Mouse (Mus musculus) thymus, postnatal 0 days (tissue): Measurements from ENCODE around the gene Cps1. TPM values are rescaled to one million over a fixed set of nuclear protein-coding genes. Genes with fewer than 3 reads are reported as not detected.

Source experiments
- DNase-seq: peaks from one replicate; pipeline ENCODE4 v3.0.0-alpha.2; 2015; ENCODE audit warnings: low spot score
- polyA plus RNA-seq: library from polyadenylated mRNA; unstranded; fragments of >200 nt; fragmentation: Nextera tagmentation; extraction: Ambion mirVana; gene quantifications from 2 replicates; pipeline ENCODE4 v1.2.1, GENCODE M21; 2015

Cps1 gene
- polyA plus RNA-seq = 0.30 and 0.36 TPM in 2 replicates

DNA sequence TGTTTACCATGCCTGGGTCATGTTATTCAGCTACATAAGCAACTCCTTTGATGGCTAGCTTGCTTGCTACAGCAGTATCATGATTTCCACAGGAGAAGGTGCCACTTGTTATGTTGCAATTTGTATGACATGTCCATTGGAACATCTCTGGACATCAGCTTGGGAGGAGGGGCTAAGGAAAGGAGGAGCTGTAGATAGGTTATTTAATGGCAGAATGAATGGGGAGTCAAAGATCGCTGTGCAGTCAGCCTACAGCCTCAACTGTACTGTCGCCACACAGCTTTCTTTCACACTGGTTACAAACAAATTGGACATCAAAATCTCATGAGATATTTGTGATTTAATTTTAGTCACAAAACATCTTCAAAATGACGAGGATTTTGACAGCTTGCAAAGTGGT, at the start of gene Cps1:
Cps1 (plus strand) TSS at position 230 of the 400 bp plus-strand sequence.
- DNase-seq = no peak

DNA sequence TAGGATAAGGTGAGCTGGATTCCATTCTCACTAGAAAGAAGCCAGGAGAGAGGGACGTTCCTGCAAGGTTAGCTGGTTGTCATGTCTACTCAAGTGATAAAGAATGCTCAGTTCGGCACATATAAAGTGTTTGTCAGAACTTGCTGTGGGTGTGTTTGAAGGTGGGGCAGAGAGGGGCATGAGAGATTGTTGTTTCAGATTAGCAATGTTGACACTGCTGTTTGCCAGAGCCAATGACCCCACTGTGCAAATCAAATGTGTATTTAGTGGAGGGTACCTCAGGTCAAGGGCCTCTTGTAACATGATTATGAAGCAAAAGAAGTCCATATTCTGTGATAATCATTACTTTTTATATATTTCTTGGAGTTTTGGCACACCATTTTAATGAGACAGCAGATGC, 45.1 kb upstream of the Cps1 start:
- DNase-seq = no peak

GRCm38 (mm10) chr1:67078666-67079065, 44.2 kb upstream of the Cps1 start:
- DNase-seq = no peak

- DNase-seq = no peak
These were observed 43.7 kb upstream of the Cps1 start for GRCm38 (mm10) chr1:67079146-67079545.

DNA sequence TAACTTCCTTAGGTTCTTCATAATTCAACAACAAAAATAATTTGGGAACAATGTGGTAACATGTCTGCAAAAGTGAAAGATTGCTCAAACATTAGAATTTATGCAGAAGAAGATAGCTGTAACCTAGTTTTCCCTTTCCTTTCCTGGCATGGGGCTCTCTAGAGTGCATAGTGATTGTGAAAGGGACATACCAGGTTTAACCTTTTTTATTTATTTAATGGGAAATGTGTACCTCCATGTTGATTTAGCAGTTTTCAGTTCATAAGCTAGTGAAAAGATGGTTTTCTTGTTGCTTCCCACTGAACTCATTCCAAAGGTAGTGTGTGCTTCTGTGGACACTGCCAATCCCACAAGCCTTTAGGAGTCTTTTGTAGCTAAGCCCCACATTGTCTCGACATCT, 30.4 kb upstream of the Cps1 start:
- DNase-seq = no peak

DNA sequence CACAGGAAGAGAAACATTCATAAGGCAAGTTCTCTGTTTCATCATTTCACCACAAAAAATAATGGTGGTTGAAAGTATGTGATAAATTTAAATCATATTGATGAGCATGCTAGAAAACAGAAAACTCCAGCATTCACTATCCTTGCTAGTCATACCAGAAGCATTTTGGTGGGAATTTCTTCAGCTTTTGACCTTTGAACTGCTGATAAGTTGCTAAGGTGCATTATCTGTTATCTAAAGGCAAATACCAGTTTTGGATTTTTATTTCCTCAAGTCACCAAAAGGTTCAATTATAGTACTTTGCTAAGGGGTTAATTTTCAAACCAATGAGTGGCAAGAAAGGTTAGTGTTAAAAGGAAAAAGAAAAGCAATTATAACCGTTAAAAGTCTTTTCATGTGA, 23.6 kb upstream of the Cps1 start:
- no peak for DNase-seq

- DNase-seq = no peak
These were observed 19.2 kb upstream of the Cps1 start for GRCm38 (mm10) chr1:67103476-67104248.

GRCm38 (mm10) chr1:67111621-67112298, 11.1 kb upstream of the Cps1 start:
- DNase-seq = no peak

DNA sequence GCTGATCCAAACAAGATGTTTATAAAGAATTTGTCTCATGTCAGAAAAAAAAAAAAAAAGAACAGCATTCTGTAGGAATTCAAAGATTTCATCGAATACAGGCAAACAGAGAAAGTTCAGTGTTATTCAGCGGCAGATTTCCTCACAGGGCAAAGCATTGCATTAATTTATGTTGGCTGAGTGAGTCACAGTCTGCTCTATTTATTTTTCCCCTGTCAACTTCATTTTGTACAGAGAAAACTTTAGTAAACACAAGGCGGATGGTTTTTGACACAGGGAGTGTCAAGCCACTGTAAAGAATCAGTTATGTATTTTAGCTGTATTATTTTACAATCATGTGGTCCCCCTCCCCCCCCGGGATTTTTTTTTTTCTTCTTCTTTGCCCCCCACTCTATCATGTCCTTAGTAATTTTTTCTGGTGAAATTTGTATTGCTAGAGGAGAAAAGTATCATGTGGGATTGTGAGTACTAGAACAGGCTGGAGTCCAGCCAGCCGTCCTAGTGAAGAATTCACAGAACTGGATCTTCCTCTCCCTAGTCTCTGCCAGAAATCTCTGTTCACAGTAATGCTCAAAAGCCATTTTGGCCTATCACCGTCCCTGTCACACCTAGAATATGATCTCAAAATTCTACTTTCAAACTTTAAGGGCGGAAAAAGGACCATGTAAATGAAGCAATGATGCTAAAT, 9.3 kb upstream of the Cps1 start:
- no peak for DNase-seq

DNA sequence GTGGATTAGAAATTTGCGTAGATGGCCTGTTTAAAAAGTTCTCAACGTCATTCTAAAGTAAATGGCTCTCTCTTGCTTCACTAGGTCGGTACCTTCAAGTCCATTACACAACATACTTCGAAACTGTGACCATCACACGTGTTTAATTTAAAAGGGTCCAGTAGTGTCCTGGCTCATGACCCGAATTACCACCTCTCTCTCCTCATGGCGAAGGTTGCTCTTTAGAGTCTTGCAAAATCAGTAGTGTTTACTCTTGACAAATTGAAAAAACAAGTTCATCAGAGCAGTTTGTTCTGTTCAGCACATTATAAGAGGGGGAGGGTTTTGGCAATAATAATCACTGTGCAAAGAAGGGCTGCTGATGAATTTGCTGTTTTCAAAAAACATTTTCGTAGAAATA, 6.3 kb upstream of the Cps1 start:
- no peak for DNase-seq

DNA sequence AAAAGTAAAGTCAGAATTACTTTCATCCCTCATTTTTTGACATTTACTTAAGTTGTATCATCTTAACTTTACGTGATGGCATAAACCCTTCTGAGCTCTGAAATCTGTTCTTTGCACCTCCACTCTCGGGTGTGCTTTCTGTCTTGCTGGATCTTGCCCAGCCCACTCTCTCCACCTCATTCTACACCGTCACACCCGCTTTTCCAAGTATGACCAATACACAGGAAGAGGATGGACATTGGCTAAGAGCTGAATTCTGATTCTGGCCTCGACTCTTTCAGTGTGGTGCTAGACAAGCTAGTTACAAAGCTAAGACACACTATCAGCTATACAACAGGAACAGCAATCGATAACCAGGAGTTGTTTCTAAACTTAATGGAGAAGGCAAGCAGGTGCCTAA, 5.0 kb upstream of the Cps1 start:
- no peak for DNase-seq

- DNase-seq = no peak
These were observed 2.6 kb downstream of the Cps1 start for GRCm38 (mm10) chr1:67125433-67125832.

GRCm38 (mm10) chr1:67143939-67144338, 21.1 kb downstream of the Cps1 start:
- DNase-seq = peak; percentile 28

GRCm38 (mm10) chr1:67151246-67151645, 28.4 kb downstream of the Cps1 start:
- no peak for DNase-seq

GRCm38 (mm10) chr1:67167283-67167682, 44.5 kb downstream of the Cps1 start:
- no peak for DNase-seq

DNA sequence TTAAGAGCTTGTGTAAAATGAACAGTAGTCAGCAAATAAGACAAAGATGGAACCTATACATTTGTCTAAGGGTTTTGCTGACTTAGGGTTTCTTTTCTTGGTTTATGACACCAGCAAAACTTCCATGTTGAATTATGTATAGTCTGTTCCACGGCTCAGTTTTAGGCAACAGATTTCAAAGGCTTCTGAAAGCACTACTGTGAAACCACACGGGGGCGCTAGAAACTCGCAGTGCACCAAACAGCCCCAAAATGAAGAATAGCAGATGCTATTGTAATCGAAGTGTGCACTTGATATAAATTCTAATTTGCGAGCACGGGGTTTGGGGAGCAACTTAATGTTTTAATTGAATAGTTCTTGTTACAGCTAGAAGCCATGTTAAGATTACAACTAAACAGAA, 58.3 kb downstream of the Cps1 start:
- peak; percentile 38 for DNase-seq

GRCm38 (mm10) chr1:67182201-67182600, 59.4 kb downstream of the Cps1 start:
- DNase-seq = no peak

GRCm38 (mm10) chr1:67183532-67183931, 60.7 kb downstream of the Cps1 start:
- DNase-seq = no peak

GRCm38 (mm10) chr1:67184134-67184533, 61.3 kb downstream of the Cps1 start:
- DNase-seq = no peak

- DNase-seq = no peak
These were observed 74.5 kb downstream of the Cps1 start for GRCm38 (mm10) chr1:67197335-67197734.

DNA sequence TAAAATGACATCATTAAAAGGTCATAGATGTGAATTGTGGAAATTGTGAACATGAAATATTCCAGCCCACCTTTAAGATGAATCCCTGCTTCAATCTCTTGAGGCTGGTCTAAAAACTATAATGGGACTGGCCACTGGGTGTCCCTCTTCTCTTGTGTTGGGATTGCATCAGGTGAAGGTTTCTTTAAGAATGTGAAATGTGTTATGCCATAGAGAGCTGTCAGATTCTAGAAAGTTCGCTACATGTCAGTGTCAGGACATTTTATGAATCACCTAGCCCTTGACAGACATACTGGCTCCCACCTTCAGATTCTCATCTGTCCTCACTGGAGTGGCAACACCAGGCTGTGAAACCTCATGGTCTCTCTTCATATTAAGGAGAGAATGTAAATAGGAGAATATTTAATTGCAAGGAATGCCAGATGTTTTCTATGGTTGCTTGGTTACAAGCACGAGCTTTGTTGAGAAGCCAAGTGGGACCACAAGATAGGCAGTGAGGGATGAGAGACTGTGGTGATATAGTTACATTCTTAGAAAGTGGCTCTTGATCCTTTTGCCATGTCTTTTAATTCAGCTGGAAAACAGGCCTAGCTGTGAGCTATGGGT, 95.6 kb downstream of the Cps1 start:
- DNase-seq = no peak

GRCm38 (mm10) chr1:67223666-67224065, 100.8 kb downstream of the Cps1 start:
- no peak for DNase-seq
